Comparison of ENCODE assay signal across 12 mouse cellular contexts in the genomic region with DNA sequence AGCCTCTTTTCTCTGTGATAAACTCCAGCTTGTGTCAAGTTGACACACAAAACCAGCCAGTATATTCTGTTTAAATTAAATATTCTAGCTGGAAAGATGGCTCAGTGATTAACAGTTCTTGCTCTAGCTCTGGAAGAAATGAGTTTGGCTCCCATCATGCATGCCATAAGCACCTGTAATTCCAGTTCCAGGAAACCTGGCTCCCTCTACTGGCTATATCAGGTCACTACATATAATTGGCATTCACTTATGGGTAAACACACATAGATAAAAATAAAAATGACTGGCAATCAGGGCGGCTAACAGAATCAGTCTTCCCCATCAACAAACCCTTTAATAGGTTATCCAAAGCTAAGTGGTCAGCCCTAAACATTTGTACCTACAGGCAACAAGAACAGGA.
DNase-seq lines count a peak whose midpoint lies in the region; ATAC-seq and TF ChIP-seq lines count a peak whose summit lies in the region.
"Had no signal": no experiment of that assay in that cellular context is flagged by ENCODE, and none has a peak within 500 bp of the region (broad histone marks: within the 10 kb centered on the region; RNA-seq: fewer than 3 reads in every experiment).

No protein-coding gene starts in this region.

- H3K4me3 ChIP-seq in hindbrain, embryonic 11.5 days (ENCODE audit: low read depth, low read length) = no peak overlapping the region
- no peak overlapping the region for H3K4me3 ChIP-seq in hindbrain, embryonic 10.5 days
- no peak overlapping the region for H3K4me3 ChIP-seq in midbrain, postnatal 0 days (ENCODE audit: low read depth, low read length)
- no peak overlapping the region for H3K4me3 ChIP-seq in midbrain, embryonic 15.5 days
- H3K4me3 ChIP-seq in stomach, postnatal 0 days (ENCODE audit: low read depth, low read length) = no peak overlapping the region
- H3K4me3 ChIP-seq: liver, embryonic 13.5 days had no signal

- peak; percentile 31 for DNase-seq in hindbrain, embryonic 11.5 days (ENCODE audit: low spot score)
- no peak for DNase-seq in hindbrain, embryonic 10.5 days (ENCODE audit: low spot score)
- DNase-seq in midbrain, postnatal 0 days (ENCODE audit: low spot score) = peak; percentile 31
- peak; percentile 9 for DNase-seq in c-Kit-positive CD71-positive TER-119-positive erythroid progenitor cells, embryonic 14.5 days (ENCODE audit: low spot score)
- no peak for DNase-seq in stomach, postnatal 0 days (ENCODE audit: low spot score)
- no peak for DNase-seq in gastrocnemius, postnatal 36 days
- DNase-seq in adrenal gland, adult 8-10 months = no peak
- DNase-seq: cerebellum, postnatal 25 days; heart, postnatal 36 days; liver, embryonic 13.5 days; thymus, postnatal 25 days had no signal

- H3K4me2 ChIP-seq in hindbrain, embryonic 11.5 days (replicated peaks; ENCODE audit: low read depth, low read length) = no peak overlapping the region
- no peak overlapping the region for H3K4me2 ChIP-seq in midbrain, postnatal 0 days (ENCODE audit: low read depth, low read length, poor library complexity, severe bottlenecking)
- H3K4me2 ChIP-seq in midbrain, embryonic 15.5 days = no peak overlapping the region
- no peak overlapping the region for H3K4me2 ChIP-seq in stomach, postnatal 0 days (replicated peaks; ENCODE audit: low read depth)
- H3K4me2 ChIP-seq: liver, embryonic 13.5 days had no signal

- 25% methylated on average over 1 of the region's 1 CpGs for WGBS in hindbrain, embryonic 11.5 days
- WGBS in hindbrain, embryonic 10.5 days = 47% methylated on average over 1 of the region's 1 CpGs
- 43% methylated on average over 1 of the region's 1 CpGs for WGBS in midbrain, postnatal 0 days
- 38% methylated on average over 1 of the region's 1 CpGs for WGBS in midbrain, embryonic 15.5 days
- WGBS in stomach, postnatal 0 days = 23% methylated on average over 1 of the region's 1 CpGs

- intact Hi-C loops in gastrocnemius, postnatal 36 days (cut with DNase I) = loop anchor here (10.0 kb wide), 1 partner anchor 381 kb away; no protein-coding TSS in a partner anchor

- no peak for ATAC-seq in hindbrain, embryonic 11.5 days (ENCODE audit: low FRiP score)
- ATAC-seq in midbrain, postnatal 0 days (ENCODE audit: low FRiP score) = no peak
- no peak for ATAC-seq in midbrain, embryonic 15.5 days (replicated peaks)
- ATAC-seq in stomach, postnatal 0 days (ENCODE audit: low FRiP score, low TSS enrichment) = no peak

- peak; percentile 61 for TF ChIP-seq CTCF in midbrain, postnatal 0 days (IDR thresholded peaks at IDR 0.05)
- TF ChIP-seq CTCF in stomach, postnatal 0 days (IDR thresholded peaks at IDR 0.05; ENCODE audit: low read depth) = peak; percentile 71

- no peak overlapping the region for H3K9ac ChIP-seq in hindbrain, embryonic 11.5 days (ENCODE audit: low read depth, low read length)
- H3K9ac ChIP-seq in midbrain, postnatal 0 days (replicated peaks; ENCODE audit: low read length, poor library complexity, severe bottlenecking) = no peak overlapping the region
- H3K9ac ChIP-seq in midbrain, embryonic 15.5 days = no peak overlapping the region
- H3K9ac ChIP-seq in stomach, postnatal 0 days (ENCODE audit: low read length) = no peak overlapping the region
- H3K9ac ChIP-seq: liver, embryonic 13.5 days had no signal

- H3K9me3 ChIP-seq in hindbrain, embryonic 11.5 days (ENCODE audit: control insufficient read depth, low read length) = no peaks in the 10 kb centered on the region
- H3K9me3 ChIP-seq in hindbrain, embryonic 10.5 days = no peaks in the 10 kb centered on the region
- no peaks in the 10 kb centered on the region for H3K9me3 ChIP-seq in midbrain, postnatal 0 days (ENCODE audit: low read length)
- no peaks in the 10 kb centered on the region for H3K9me3 ChIP-seq in midbrain, embryonic 15.5 days
- H3K9me3 ChIP-seq in stomach, postnatal 0 days (ENCODE audit: control insufficient read depth, low read length) = no peaks in the 10 kb centered on the region
- H3K9me3 ChIP-seq: liver, embryonic 13.5 days had no signal

- H3K27ac ChIP-seq in hindbrain, embryonic 11.5 days (ENCODE audit: low read depth, low read length) = no peak overlapping the region
- no peak overlapping the region for H3K27ac ChIP-seq in hindbrain, embryonic 10.5 days
- H3K27ac ChIP-seq in midbrain, postnatal 0 days (ENCODE audit: low read depth, low read length) = no peak overlapping the region
- H3K27ac ChIP-seq in midbrain, embryonic 15.5 days = no peak overlapping the region
- no peak overlapping the region for H3K27ac ChIP-seq in stomach, postnatal 0 days (replicated peaks)
- H3K27ac ChIP-seq: liver, embryonic 13.5 days had no signal

- no peaks in the 10 kb centered on the region for H3K4me1 ChIP-seq in hindbrain, embryonic 11.5 days (replicated peaks; ENCODE audit: control insufficient read depth, insufficient read depth, low read length)
- no peaks in the 10 kb centered on the region for H3K4me1 ChIP-seq in hindbrain, embryonic 10.5 days (replicated peaks)
- H3K4me1 ChIP-seq in midbrain, postnatal 0 days (ENCODE audit: insufficient read depth, low read length) = no peaks in the 10 kb centered on the region
- no peaks in the 10 kb centered on the region for H3K4me1 ChIP-seq in midbrain, embryonic 15.5 days
- no peaks in the 10 kb centered on the region for H3K4me1 ChIP-seq in stomach, postnatal 0 days (replicated peaks; ENCODE audit: control insufficient read depth, insufficient read depth)
- H3K4me1 ChIP-seq: liver, embryonic 13.5 days had no signal

- H3K36me3 ChIP-seq in hindbrain, embryonic 11.5 days (ENCODE audit: control insufficient read depth, insufficient read depth, low read length) = no peaks in the 10 kb centered on the region
- no peaks in the 10 kb centered on the region for H3K36me3 ChIP-seq in hindbrain, embryonic 10.5 days
- no peaks in the 10 kb centered on the region for H3K36me3 ChIP-seq in midbrain, postnatal 0 days (ENCODE audit: insufficient read depth, low read length)
- H3K36me3 ChIP-seq in midbrain, embryonic 15.5 days (replicated peaks) = no peaks in the 10 kb centered on the region
- no peaks in the 10 kb centered on the region for H3K36me3 ChIP-seq in stomach, postnatal 0 days (ENCODE audit: control insufficient read depth, insufficient read depth, low read length)
- H3K36me3 ChIP-seq: liver, embryonic 13.5 days had no signal

- no peak for TF ChIP-seq EP300 in stomach, postnatal 0 days (optimal IDR thresholded peaks at IDR 0.05)

- H3K27me3 ChIP-seq in hindbrain, embryonic 11.5 days (ENCODE audit: control insufficient read depth, insufficient read depth, low read length) = no peaks in the 10 kb centered on the region
- no peaks in the 10 kb centered on the region for H3K27me3 ChIP-seq in hindbrain, embryonic 10.5 days (ENCODE audit: insufficient read depth, poor library complexity, severe bottlenecking)
- no peaks in the 10 kb centered on the region for H3K27me3 ChIP-seq in midbrain, postnatal 0 days (ENCODE audit: insufficient read depth, low read length)
- H3K27me3 ChIP-seq in midbrain, embryonic 15.5 days (replicated peaks) = no peaks in the 10 kb centered on the region
- no peaks in the 10 kb centered on the region for H3K27me3 ChIP-seq in stomach, postnatal 0 days (ENCODE audit: control insufficient read depth, insufficient read depth, low read length)
- H3K27me3 ChIP-seq: liver, embryonic 13.5 days had no signal

Comparison
In these comparisons a context has a peak if more than half of its experiments do, and no peak if none do; other contexts are left out.
1. DNase-seq: peak in hindbrain, embryonic 11.5 days (single experiment), midbrain, postnatal 0 days (single experiment) and c-Kit-positive CD71-positive TER-119-positive erythroid progenitor cells, embryonic 14.5 days (single experiment); none in hindbrain, embryonic 10.5 days (single experiment), stomach, postnatal 0 days (single experiment), gastrocnemius, postnatal 36 days (0 of 2) and adrenal gland, adult 8-10 months (single experiment).